Mouse (Mus musculus) limb, embryonic 14.5 days (tissue): ENCODE results near the gene Spata48. TPM values are rescaled to one million over a fixed set of nuclear protein-coding genes. Genes with fewer than 3 reads are reported as not detected.

ENCODE experiments used
- ATAC-seq: fragments of 200-750 bp; cut with Nextera tagmentation; 2 replicates; pipeline ENCODE4 v1.8.0; 2017; ENCODE audit warnings: low read depth, moderate number of reproducible peaks, moderate TSS enrichment; ENCODE audit not compliant: low FRiP score
- DNase-seq: peaks from one replicate; pipeline ENCODE4 v3.0.0-alpha.2; 2015; ENCODE audit warnings: low spot score
- H3K27ac ChIP-seq: fragments of 300-500 bp; sonication (generic); replicated peaks from 2 replicates; pipeline ENCODE4 v1.5.1; 2014; ENCODE audit warnings: low read depth, mild to moderate bottlenecking, low read length, moderate library complexity, mixed read lengths
- H3K27me3 ChIP-seq: fragments of 300-500 bp; sonication (generic); 2 replicates; pipeline ENCODE4 v1.6.1; 2014; ENCODE audit warnings: low read length, mixed read lengths; ENCODE audit not compliant: control insufficient read depth, insufficient read depth
- H3K36me3 ChIP-seq: fragments of 300-500 bp; sonication (generic); 2 replicates; pipeline ENCODE4 v1.6.1; 2014; ENCODE audit warnings: mild to moderate bottlenecking, low read length, moderate library complexity, mixed read lengths; ENCODE audit not compliant: control insufficient read depth, insufficient read depth
- H3K4me1 ChIP-seq: fragments of 300-500 bp; sonication (generic); 2 replicates; pipeline ENCODE4 v1.6.1; 2014; ENCODE audit warnings: antibody characterized with exemption, low read length, mixed read lengths; ENCODE audit not compliant: control insufficient read depth, insufficient read depth
- H3K4me2 ChIP-seq: fragments of 300-500 bp; sonication (generic); replicated peaks from 2 replicates; pipeline ENCODE4 v1.6.1; 2014; ENCODE audit warnings: low read depth, mild to moderate bottlenecking, low read length, moderate library complexity; ENCODE audit not compliant: severe bottlenecking
- H3K4me3 ChIP-seq: fragments of 300-500 bp; sonication (generic); replicated peaks from 2 replicates; pipeline ENCODE4 v1.5.1; 2014; ENCODE audit warnings: low read length
- H3K9ac ChIP-seq: fragments of 300-500 bp; sonication (generic); 2 replicates; pipeline ENCODE4 v1.6.1; 2014; ENCODE audit warnings: mild to moderate bottlenecking, low read depth, low read length, moderate library complexity; ENCODE audit not compliant: severe bottlenecking
- H3K9me3 ChIP-seq: fragments of 300-500 bp; sonication (generic); 2 replicates; pipeline ENCODE4 v1.6.1; 2016; ENCODE audit warnings: low read length; ENCODE audit not compliant: control insufficient read depth
- POLR2A ChIP-seq: fragments of 200-500 bp; IDR thresholded peaks from 2 replicates; pipeline ENCODE4 v1.8.0; 2012; ENCODE audit warnings: inconsistent platforms, mild to moderate bottlenecking, moderate library complexity, borderline replicate concordance; ENCODE audit not compliant: insufficient read depth, insufficient read length; ENCODE audit errors: extremely low read depth
- WGBS: fragments of 180-500 bp; shearing (Covaris S2); extraction: QIAGEN DNeasy Blood & Tissue Kit; methylation state at CpG from one replicate; pipeline ENCODE4 v1.1.7; 2014; 5-methylcytosine and 5-hydroxymethylcytosine counted together
- polyA plus RNA-seq, 2 experiments: library from polyadenylated mRNA; depleted of rRNA in 1 of 2; stranded (reverse) in 1 of 2; unstranded in 1 of 2; fragments of >200 nt; fragmentation: Nextera tagmentation in 1 of 2; extraction: Ambion mirVana in 1 of 2; gene quantifications; 2 replicates each; pipeline versions ENCODE4 v1.2.1 to v1.2.3; 2012 to 2014

The Spata48 gene
- polyA plus RNA-seq, 2 experiments, result 0.52 to 0.70 TPM

DNA sequence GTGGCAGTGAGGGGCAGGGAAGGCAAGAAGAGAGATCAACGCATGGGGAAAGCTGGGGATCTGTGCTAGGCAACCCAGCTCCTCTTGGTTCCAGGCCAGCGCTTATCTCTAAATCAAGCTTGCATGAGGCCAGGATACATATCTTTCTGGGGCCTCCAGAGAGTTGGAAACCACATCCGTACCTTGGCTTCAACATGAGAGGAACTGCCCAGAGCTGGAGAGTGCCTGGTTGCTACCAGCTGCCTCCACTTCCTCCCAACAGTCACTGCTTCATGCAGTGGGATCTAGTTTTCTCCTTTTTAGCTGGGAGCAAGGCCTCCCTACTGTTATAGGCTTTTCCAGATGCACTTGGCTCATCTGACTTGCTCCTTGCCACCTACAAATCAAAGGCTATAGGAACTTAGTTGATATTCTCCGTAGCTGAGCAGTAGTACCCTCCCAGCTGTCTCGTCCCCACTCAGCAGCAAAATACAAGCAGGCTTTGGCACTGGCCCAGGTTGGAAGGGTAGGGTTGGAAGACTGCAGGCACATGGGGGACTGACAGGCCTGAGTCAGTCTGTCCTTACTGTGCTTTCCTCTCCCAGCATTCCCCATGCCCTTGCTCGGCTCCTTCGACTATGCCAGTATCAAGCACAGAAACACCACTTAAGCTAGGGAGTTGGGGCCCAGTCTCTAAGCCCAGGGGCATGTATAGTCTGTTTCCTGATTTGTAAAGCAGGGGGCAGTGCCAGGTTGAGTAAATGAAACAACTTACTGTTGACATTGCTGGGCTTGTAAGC is 102.6 kb downstream of the Spata48 start:
- no peak for TF ChIP-seq POLR2A
- no peaks in the 10 kb centered on the region for H3K27me3 ChIP-seq
- no peaks in the 10 kb centered on the region for H3K36me3 ChIP-seq
- H3K4me2 ChIP-seq, result no peak overlapping the region
- DNase-seq (no peak), ATAC-seq (no peak)
- H3K9ac ChIP-seq, result no peak overlapping the region
- WGBS, result 82% methylated on average over 7 of the region's 7 CpGs
- no peak overlapping the region for H3K27ac ChIP-seq
- no peak overlapping the region for H3K4me3 ChIP-seq
- no peaks in the 10 kb centered on the region for H3K9me3 ChIP-seq
- no peaks in the 10 kb centered on the region for H3K4me1 ChIP-seq

Other genes starting within 250 kb of the Spata48 start
- gene Zpbp, start 314 bp downstream of the Spata48 start, polyA plus RNA-seq (2012; rRNA removed), result 0.26 and 0.33 TPM in 2 replicates
- gene Zpbp, start 314 bp downstream of the Spata48 start, polyA plus RNA-seq (2014; fragmentation: Nextera tagmentation; extraction: Ambion mirVana), result 0.61 and 0.76 TPM in 2 replicates
- not detected in 2 replicates for gene 4930512M02Rik, start 165.7 kb downstream of the Spata48 start, polyA plus RNA-seq (2012; rRNA removed)
- gene 4930512M02Rik, start 165.7 kb downstream of the Spata48 start, polyA plus RNA-seq (2014; fragmentation: Nextera tagmentation; extraction: Ambion mirVana), result not detected in 2 replicates
- gene Ikzf1, start 222.9 kb downstream of the Spata48 start, polyA plus RNA-seq (2012; rRNA removed), result 5.0 and 7.2 TPM in 2 replicates
- 3.4 and 3.5 TPM in 2 replicates for gene Ikzf1, start 222.9 kb downstream of the Spata48 start, polyA plus RNA-seq (2014; fragmentation: Nextera tagmentation; extraction: Ambion mirVana)